Mouse (Mus musculus) MEL (cell line): Measurements from ENCODE around the gene Ddx19a.

ENCODE experiments used
- CTCF ChIP-seq, 3 experiments: IDR thresholded peaks in 2 of 3; conservative IDR thresholded peaks in 1 of 3; 2 replicates each; pipeline ENCODE4 v1.5.1; 2011 to 2012; ENCODE audit warnings: low read length in 3 of 3, low read depth in 2 of 3, mild to moderate bottlenecking in 2 of 3, improper control_type of control experiment in 1 of 3, inconsistent platforms in 1 of 3, mixed read lengths in 1 of 3, moderate library complexity in 1 of 3; ENCODE audit not compliant: control insufficient read depth in 1 of 3, insufficient read depth in 1 of 3, poor library complexity in 1 of 3, severe bottlenecking in 1 of 3
- ETS1 ChIP-seq: IDR thresholded peaks from 2 replicates; pipeline ENCODE4 v1.6.1; 2012; ENCODE audit warnings: low read depth, mild to moderate bottlenecking, inconsistent platforms, low read length, improper control_type of control experiment, moderate library complexity
- USF2 ChIP-seq, 2 experiments: IDR thresholded peaks; 2 replicates each; pipeline ENCODE4 v1.6.1; 2011 to 2012; ENCODE audit warnings: improper control_type of control experiment in 2 of 2, low read length in 2 of 2, borderline replicate concordance in 1 of 2, inconsistent platforms in 1 of 2, low read depth in 1 of 2, mild to moderate bottlenecking in 1 of 2; ENCODE audit not compliant: insufficient read depth in 1 of 2
- ZMIZ1 ChIP-seq: IDR thresholded peaks from 2 replicates; pipeline ENCODE4 v1.6.1; 2012; ENCODE audit warnings: low read depth, mild to moderate bottlenecking, inconsistent platforms, low read length, improper control_type of control experiment, moderate library complexity

- TF ChIP-seq CTCF (IDR thresholded peaks at IDR 0.05 in 2 of 3, conservative IDR thresholded peaks at IDR 0.05 in 1 of 3; ENCODE audit: control insufficient read depth in 1 of 3, insufficient read depth in 1 of 3, low read depth in 2 of 3, low read length in 3 of 3, poor library complexity in 1 of 3, severe bottlenecking in 1 of 3) (no peak), ZMIZ1 (no peak), USF2 (IDR thresholded peaks at IDR 0.05; ENCODE audit: borderline replicate concordance in 1 of 2, insufficient read depth in 1 of 2, low read depth in 1 of 2, low read length in 2 of 2) (no peak), ETS1 (no peak)
These were observed 7.6 kb downstream of the Ddx19a start for GRCm38 (mm10) chr8:110990017-110990416.
